8 mouse cellular contexts compared by ENCODE assay signal in genomic region chr10:122563973-122564372, GRCm38 (mm10).
DNase-seq lines count a peak whose midpoint lies in the region; ATAC-seq lines count a peak whose summit lies in the region.

No protein-coding gene starts in this region.

- no peak for ATAC-seq in limb, embryonic 12.5 days (ENCODE audit: insufficient number of reproducible peaks, insufficient read depth, low FRiP score, low TSS enrichment, low read depth)

- H3K4me2 ChIP-seq in limb, embryonic 12.5 days = peak overlapping the region; percentile 34

- H3K36me3 ChIP-seq in limb, embryonic 12.5 days = no peaks in the 10 kb centered on the region

- peak overlapping the region; percentile 60; the same call in 1 of the 2 replicates for H3K27ac ChIP-seq in limb, embryonic 12.5 days

- H3K4me3 ChIP-seq in limb, embryonic 12.5 days (replicated peaks) = no peak overlapping the region

- H3K27me3 ChIP-seq in limb, embryonic 12.5 days = no peaks in the 10 kb centered on the region

- H3K4me1 ChIP-seq in limb, embryonic 12.5 days (replicated peaks) = peaks cover 6% of the 10 kb centered on the region; the same call in 1 of the 2 replicates

- no peaks in the 10 kb centered on the region for H3K9me3 ChIP-seq in limb, embryonic 12.5 days

- WGBS in limb, embryonic 12.5 days = 34% methylated on average over 10 of the region's 10 CpGs

- DNase-seq in embryo, embryonic 10 days (ENCODE audit: low spot score) = peak; percentile 47
- DNase-seq in embryo, embryonic 9.5 days (ENCODE audit: extremely low spot score) = no peak
- peak; percentile 5 for DNase-seq in layer of hippocampus, postnatal 36 days
- DNase-seq in layer of hippocampus, adult 8-10 months (ENCODE audit: low spot score in 2 of 2) = no peak
- peak; percentile 50 for DNase-seq in retina, embryonic 14.5 days (ENCODE audit: low spot score)
- no peak for DNase-seq in T-cell, adult 2 months (ENCODE audit: low spot score)
- no peak for DNase-seq in spleen, adult 18-20 months

- H3K9ac ChIP-seq in limb, embryonic 12.5 days (replicated peaks) = no peak overlapping the region

Comparison
In these comparisons a context has a peak if more than half of its experiments do, and no peak if none do; other contexts are left out.
1. DNase-seq: peak in embryo, embryonic 10 days (single experiment), layer of hippocampus, postnatal 36 days (2 of 2) and retina, embryonic 14.5 days (single experiment); none in embryo, embryonic 9.5 days (single experiment), layer of hippocampus, adult 8-10 months (0 of 2), T-cell, adult 2 months (single experiment) and spleen, adult 18-20 months (0 of 2).